Mouse (Mus musculus) induced T-regulatory cell, adult 2 months (primary cell): ENCODE measurements at regions not wholly inside any gene's neighbourhood (a gene's known extent, or its start where the extent isn't known, plus 50 kb on each side); places are given as distances from the start of the nearest gene placed in this dataset.

Experiments used
- DNase-seq: peaks from one replicate; pipeline ENCODE4 v3.0.0-alpha.2; 2012; ENCODE audit warnings: low read depth

DNA sequence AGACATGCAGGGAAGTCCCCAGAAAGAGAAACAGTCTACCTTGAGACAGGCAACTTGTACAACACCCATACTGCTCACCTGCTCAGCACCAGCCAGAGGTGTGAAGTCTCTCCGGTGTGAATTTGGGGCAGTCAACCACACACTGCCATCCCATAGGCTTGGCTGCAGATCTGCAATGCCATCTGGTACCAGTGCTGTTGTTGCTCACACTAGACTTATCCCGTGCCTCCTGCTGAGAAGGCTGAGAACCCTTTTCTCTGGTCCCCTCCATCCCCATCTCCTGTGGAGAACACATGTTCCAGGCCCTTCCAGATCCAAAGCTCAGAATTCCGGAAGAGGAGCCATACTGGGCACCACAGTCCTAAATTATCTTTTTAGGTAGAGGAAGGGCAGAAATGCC is 71.3 kb downstream of the Ets2 start:
- DNase-seq = no peak
